Mouse (Mus musculus) megakaryocyte, embryonic 14.5 days (primary cell): ENCODE data around the gene Mier3.

ENCODE experiments used
- FLI1 ChIP-seq: IDR thresholded peaks from 2 replicates; pipeline ENCODE4 v1.6.1; 2012; ENCODE audit warnings: low read length, inconsistent platforms, mixed read lengths
- GATA1 ChIP-seq: IDR thresholded peaks from 3 replicates; pipeline ENCODE4 v1.6.1; 2012; ENCODE audit warnings: mixed read lengths, low read length, inconsistent platforms, borderline replicate concordance

- TF ChIP-seq GATA1 (no peak), FLI1 (no peak)
Measured at GRCm38 (mm10) chr13:111659430-111659829, 21.3 kb upstream of the Mier3 start.
